Mouse (Mus musculus) liver, postnatal 0 days (tissue): ENCODE measurements around the gene AC109138.7.

Experiments
- CTCF ChIP-seq: sonication (generic); IDR thresholded peaks from 2 replicates; pipeline ENCODE4 v1.5.1; 2016; ENCODE audit warnings: antibody characterized with exemption, low read depth
- EP300 ChIP-seq: IDR thresholded peaks from 2 replicates; pipeline ENCODE4 v1.6.1; 2016; ENCODE audit warnings: antibody characterized with exemption, low read depth, mild to moderate bottlenecking

GRCm38 (mm10) chr19:4215451-4215840 is 1.3 kb downstream of the AC109138.7 start:
- TF ChIP-seq CTCF (no peak), EP300 (no peak)
